Mouse (Mus musculus) heart, adult 8-10 months (tissue): ENCODE data around the gene Hspe1. TPM values are rescaled to one million over a fixed set of nuclear protein-coding genes. Genes with fewer than 3 reads are reported as not detected.

Source experiments
- DNase-seq: peaks from one replicate; pipeline ENCODE4 v3.0.0; 2022; ENCODE audit warnings: low spot score
- total RNA-seq, 4 experiments: library from RNA; stranded (reverse); gene quantifications; 2 replicates each; pipeline ENCODE4 v1.2.4; 2022

Gene Hspe1
- total RNA-seq, 4 experiments from 2014 or later = 149 to 184 (median 172) TPM

DNA sequence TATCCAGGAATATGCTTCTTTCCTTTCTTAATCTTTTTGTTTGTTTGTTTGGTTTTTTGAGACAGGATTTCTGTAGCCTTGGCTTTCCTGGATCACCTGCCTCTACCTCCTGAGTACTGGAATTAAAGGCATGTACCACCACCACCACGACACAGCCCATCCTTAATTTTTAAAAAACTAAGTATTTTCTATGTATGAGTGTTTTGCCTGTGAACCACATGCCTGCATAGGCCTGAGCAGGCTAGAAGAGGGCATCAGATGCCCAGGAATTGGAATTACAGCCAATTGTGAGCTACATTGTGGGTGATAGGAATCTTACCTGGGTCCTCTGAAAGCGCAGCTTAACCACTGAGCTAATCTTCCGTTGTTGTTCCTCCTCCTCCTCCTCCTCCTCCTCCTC lies 46.4 kb downstream of the Hspe1 start:
- no peak for DNase-seq

DNA sequence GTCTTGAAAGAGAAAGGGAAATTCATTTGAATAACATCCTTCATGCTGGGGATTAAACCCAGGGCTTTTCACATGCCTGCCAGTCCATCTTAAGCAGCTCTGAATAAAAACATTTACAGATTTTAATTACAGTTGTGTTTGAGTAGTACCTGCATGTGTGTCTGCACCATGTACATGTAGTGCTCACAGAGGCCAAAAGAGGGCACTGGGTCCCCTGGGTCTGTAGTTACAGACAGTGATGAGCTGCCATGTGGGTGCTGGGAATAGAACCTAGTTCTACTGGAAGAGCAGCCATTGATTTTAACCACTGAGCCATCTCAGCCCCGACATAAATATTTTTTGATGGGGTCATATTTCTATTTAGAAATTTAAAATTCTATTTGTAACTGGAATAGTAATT lies 47.9 kb downstream of the Hspe1 start:
- no peak for DNase-seq

Other genes starting within 250 kb of the Hspe1 start
- gene Ankrd44, start 161.7 kb upstream of the Hspe1 start, total RNA-seq = 10 to 100 TPM in 1 of 4 experiments, 1 to 10 TPM in 3; 6.9 to 13.4 (median 8.3) TPM
- 10 to 100 TPM; 64.1 to 82.3 (median 73.5) TPM for gene Sf3b1, start 60.7 kb upstream of the Hspe1 start, total RNA-seq
- gene Coq10b, start 35.4 kb upstream of the Hspe1 start, total RNA-seq = 10 to 100 TPM; 46.6 to 58.8 (median 51.8) TPM
- gene Hspd1, start 111 bp downstream of the Hspe1 start, total RNA-seq = 100 to 1,000 TPM; 360 to 382 (median 373) TPM
- gene Mob4, start 43.1 kb downstream of the Hspe1 start, total RNA-seq = 10 to 100 TPM; 28.0 to 33.3 (median 28.8) TPM
- 10 to 100 TPM in 3 of 4 experiments, 1 to 10 TPM in 1; 9.1 to 13.3 (median 11.2) TPM for gene Rftn2, start 138.7 kb downstream of the Hspe1 start, total RNA-seq
- 1 to 10 TPM; 4.5 to 5.3 (median 4.7) TPM for gene Mars2, start 149.0 kb downstream of the Hspe1 start, total RNA-seq